Mouse (Mus musculus) G1E-ER4 (cell line): ENCODE data around the gene 4930404H24Rik. TPM values are rescaled to one million over a fixed set of nuclear protein-coding genes. Genes with fewer than 3 reads are reported as not detected.

Experiments used
- GATA1 ChIP-seq: IDR thresholded peaks from one replicate; pipeline ENCODE4 v1.8.0; 2012; ENCODE audit warnings: low read length, inconsistent platforms
- polyA plus RNA-seq: library from polyadenylated mRNA; stranded (reverse); fragments of >175 nt; gene quantifications from 2 replicates; pipeline ENCODE4 v1.2.3, GENCODE M21; 2012

The 4930404H24Rik gene
- polyA plus RNA-seq, 1 experiment: not detected

DNA sequence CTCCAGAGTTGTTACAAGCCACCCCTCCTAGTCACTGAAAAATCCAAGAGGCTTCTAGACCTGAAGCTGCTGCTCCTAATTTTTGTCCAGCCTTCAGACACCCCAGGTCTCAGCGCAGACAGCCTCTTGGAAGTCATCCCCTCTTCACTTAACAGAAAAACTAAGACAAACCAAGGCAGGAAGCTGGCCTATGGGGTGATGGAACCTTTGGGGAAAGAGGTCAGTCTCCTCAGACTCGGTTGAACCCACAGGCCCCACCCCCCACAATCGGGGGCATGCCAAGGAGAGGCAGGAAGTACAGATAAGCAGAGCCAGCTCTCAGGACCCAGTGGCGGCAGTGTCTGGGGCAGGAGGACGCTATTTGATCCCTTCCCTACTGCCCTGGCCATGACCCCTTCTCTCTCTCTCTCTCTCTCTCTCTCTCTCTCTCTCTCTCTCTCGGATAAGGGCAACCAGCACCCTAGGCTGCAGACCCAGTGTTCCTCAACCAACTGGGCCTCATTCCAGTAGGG, 1.2 kb downstream of the 4930404H24Rik start:
- no peak for TF ChIP-seq GATA1

GRCm38 (mm10) chr2:153494293-153494811, 1.8 kb downstream of the 4930404H24Rik start:
- TF ChIP-seq GATA1: no peak

GRCm38 (mm10) chr2:153495818-153496217, 3.2 kb downstream of the 4930404H24Rik start:
- peak; percentile 96 for TF ChIP-seq GATA1

- no peak for TF ChIP-seq GATA1
Measured at GRCm38 (mm10) chr2:153496301-153496700, 3.7 kb downstream of the 4930404H24Rik start.

GRCm38 (mm10) chr2:153496898-153497297, 4.3 kb downstream of the 4930404H24Rik start:
- TF ChIP-seq GATA1: no peak

- no peak for TF ChIP-seq GATA1
Measured at GRCm38 (mm10) chr2:153499154-153499553, 6.6 kb downstream of the 4930404H24Rik start.

DNA sequence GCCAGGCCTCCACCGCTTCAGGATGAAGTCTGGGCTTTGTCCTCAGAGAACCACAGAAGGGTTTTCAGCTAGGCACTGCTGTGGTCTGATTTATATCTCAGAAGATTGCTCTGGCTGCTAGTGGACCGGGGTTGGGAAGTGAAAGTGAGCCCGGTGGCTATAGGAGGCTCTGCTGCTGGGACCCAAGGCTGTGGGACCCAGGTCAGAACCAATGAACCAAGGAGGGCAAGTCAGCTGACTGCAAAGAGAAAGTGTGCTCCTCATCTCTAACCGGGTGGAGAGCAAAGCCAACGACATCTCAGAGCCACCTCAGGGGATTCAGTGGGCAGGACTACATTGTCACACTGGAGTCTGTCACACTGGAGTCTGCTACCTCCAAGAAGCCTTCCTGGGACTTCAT, 13.8 kb downstream of the 4930404H24Rik start:
- no peak for TF ChIP-seq GATA1

- TF ChIP-seq GATA1: no peak
Measured at GRCm38 (mm10) chr2:153507969-153508368, 15.4 kb downstream of the 4930404H24Rik start.

- TF ChIP-seq GATA1: no peak
Measured at GRCm38 (mm10) chr2:153508405-153508804, 15.8 kb downstream of the 4930404H24Rik start.

DNA sequence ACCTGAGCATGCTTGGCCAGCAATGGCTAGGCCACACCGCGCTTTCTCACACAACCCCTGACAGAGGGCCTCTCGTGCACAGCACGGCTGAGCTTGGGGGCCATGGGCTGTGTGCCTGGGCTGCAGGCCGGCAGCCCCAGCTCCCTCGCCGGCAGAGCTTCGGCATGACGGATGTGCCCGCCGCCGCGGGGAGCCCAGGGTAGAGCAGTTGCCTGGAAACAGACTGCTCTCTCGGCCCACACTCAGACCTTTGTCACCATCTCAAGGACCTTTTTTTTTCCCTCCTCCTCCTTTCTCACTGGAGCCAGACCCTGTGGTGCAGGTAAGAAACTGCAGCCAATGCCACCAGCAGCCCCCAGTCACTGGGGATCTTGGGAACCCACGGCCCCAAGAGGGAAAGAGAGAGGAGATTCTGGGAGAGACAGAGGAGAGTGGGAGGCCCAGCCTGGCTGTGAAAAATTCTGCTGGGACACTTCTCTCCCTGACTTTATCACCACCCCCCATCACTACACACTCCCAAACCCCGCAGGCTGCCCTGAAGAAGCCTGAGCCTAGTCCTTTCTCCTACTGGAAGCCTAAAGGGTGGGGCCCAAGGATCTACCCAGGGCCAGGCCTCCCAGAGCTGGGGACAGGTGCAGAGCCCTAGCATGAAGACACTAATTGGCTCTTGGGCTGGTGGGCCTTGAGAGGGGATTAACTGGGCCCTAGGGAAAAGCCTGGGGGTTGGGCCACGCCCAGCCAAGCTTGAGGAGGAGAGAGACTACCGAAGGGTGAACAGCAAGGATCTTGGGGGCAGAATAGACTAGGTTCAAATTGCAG, 16.8 kb downstream of the 4930404H24Rik start:
- TF ChIP-seq GATA1: no peak

DNA sequence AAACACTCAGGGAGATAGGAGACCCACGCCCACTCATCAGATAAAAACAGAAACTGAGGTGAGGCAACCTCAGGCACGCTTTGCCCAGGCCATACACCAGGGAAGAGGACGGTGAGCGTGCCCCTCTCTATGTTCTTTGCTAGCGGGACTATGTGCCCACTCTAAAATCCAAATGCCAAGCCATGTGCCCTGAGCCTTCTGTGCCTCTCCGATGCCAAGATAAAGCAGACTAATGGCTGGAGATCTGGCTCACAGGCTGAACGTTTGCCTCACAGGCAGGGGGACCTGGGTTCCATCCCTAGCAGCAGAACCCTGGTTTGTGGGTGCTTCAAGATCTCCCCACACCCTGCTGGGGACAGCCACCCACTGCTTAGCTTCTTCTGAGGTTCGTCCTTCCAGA, 17.5 kb downstream of the 4930404H24Rik start:
- TF ChIP-seq GATA1: no peak

- TF ChIP-seq GATA1: no peak
Measured at GRCm38 (mm10) chr2:153511562-153511961, 19.0 kb downstream of the 4930404H24Rik start.

GRCm38 (mm10) chr2:153512416-153513323, 20.1 kb downstream of the 4930404H24Rik start:
- TF ChIP-seq GATA1: no peak

GRCm38 (mm10) chr2:153513983-153514382, 21.4 kb downstream of the 4930404H24Rik start:
- TF ChIP-seq GATA1: no peak

DNA sequence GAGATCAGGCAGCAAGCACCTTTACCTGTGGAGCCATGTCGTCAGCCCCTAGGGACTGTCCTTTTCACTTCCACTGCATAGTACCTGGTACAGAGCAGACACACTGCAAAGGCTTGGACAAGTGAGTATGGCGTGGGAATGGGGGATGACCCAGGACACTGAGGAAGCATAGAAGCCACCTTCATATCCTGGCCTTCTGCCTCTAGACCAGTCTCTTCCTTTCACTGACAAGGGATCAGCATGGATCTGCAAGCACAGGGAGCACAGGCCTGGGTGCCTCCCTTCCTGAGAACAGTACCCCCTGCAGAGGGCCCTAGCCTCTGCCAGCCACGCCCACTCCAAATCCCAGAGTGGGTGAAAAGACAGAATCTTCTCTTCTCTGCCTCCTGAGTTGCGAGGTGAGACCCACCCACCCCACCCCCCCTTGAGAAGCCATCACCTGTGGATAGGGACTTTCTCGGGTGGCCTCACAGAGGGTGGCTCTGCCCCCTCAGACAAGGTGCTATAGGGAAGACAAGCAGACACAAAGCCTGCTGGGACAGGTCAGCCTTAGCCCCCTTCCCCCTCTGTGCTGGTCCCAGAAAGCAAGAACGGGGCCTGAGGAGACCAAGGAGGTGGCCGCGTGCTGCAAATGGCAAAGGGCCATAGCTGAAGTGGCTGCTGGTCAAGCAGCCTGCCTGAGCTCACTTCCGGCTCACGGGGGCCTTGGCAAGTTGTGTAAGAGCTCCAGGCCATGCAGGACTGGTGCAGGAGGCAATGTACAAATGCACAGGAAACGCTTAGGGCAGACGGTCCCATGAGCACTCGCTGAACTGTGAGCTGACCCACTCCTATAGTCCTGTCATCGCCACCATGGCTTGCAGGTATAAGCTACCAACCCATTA, 22.1 kb downstream of the 4930404H24Rik start:
- TF ChIP-seq GATA1: no peak
